Mouse (Mus musculus): ENCODE data around the gene Ppfibp1. TPM values are rescaled to one million over a fixed set of nuclear protein-coding genes. Genes with fewer than 3 reads are reported as not detected.

Ppfibp1 gene
- total RNA-seq, 1 experiment, result 39.9 TPM

DNA sequence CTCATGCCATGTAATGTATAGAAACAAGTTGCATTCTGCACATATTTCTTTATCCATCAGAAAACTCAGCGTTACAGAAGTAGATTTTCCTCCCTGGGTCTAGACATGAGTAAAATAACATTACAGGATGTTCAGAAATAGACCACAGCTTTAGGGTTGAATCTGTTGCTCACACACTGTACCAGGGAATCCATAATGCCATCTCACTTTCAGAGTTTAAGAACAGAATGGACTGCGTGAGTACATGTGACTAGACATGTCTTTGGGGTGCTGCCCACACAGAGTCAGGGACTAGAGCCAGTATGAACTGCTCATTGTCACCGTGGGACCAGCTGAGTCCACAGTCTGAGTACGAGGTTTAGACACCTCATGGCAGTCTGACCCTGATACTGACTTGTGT lies 110.4 kb downstream of the Ppfibp1 start:
- 0 out of 2 replicates have a peak, but pooled peaks cover 3% of the 10 kb centered on the region for H3K36me3 ChIP-seq (ENCODE audit: control insufficient read depth, insufficient read depth, low read length, poor library complexity, severe bottlenecking)

DNA sequence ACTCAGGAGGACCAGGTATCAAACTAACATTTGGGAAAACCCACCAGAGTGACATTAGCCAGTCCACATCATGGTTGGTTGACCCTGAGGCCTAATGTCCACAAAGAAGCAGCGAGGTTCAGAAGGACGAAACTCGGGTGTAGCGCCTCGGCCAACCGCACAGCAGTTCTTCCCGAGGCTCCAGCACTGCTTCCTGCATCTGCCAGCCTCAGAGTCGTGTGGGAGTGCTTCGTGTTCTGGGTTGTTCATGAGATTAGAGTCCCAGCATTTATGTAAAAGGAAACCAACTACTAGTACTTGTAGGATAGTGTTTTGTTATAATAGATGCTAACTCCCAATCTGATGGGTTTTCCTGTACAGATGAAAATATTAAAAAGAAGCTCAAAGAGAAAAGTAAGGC lies 111.0 kb downstream of the Ppfibp1 start:
- in situ Hi-C loops (cut with MboI; ENCODE audit: low sequenced_read_pairs in 2 of 2, unreplicated experiment in 2 of 2), result no loop called here
- H3K9me3 ChIP-seq (ENCODE audit: control insufficient read depth, insufficient read depth, low read depth, low read length), result no peaks in the 10 kb centered on the region
- 0 out of 2 replicates have a peak, but pooled peaks cover 3% of the 10 kb centered on the region for H3K36me3 ChIP-seq (ENCODE audit: control insufficient read depth, insufficient read depth, low read length, poor library complexity, severe bottlenecking)
- no peak overlapping the region for H3K9ac ChIP-seq (ENCODE audit: insufficient read depth, low read depth, low read length, poor library complexity, severe bottlenecking)
- H3K4me3 ChIP-seq (ENCODE audit: insufficient read depth in 1 of 2, low read depth in 1 of 2, low read length in 2 of 2, poor library complexity in 1 of 2, severe bottlenecking in 1 of 2), result no peak overlapping the region
- no peak for TF ChIP-seq CHD2 (IDR thresholded peaks at IDR 0.05; ENCODE audit: low read depth, low read length)
- no peak for TF ChIP-seq HCFC1 (IDR thresholded peaks at IDR 0.05; ENCODE audit: borderline replicate concordance, insufficient read depth, low read length)
- TF ChIP-seq MAFK (IDR thresholded peaks at IDR 0.05; ENCODE audit: insufficient read depth, low read depth, low read length), result no peak
- no peak for TF ChIP-seq ZNF384 (IDR thresholded peaks at IDR 0.05; ENCODE audit: low read depth, low read length)
- TF ChIP-seq ZC3H11A (IDR thresholded peaks at IDR 0.05; ENCODE audit: borderline replicate concordance, low read depth, low read length), result no peak
- H3K4me1 ChIP-seq (ENCODE audit: control insufficient read depth in 2 of 2, insufficient read depth in 2 of 2, low read length in 2 of 2, poor library complexity in 1 of 2), result no peaks in the 10 kb centered on the region
- no peak overlapping the region for H3K27ac ChIP-seq (ENCODE audit: insufficient read depth, low read depth, low read length, poor library complexity, severe bottlenecking)
- no peak for DNase-seq (ENCODE audit: low read depth, low spot score)

More for the DNA sequence above, 110.4 kb downstream of the Ppfibp1 start:
- Histone ChIP-seq H3K9me3 (ENCODE audit: control insufficient read depth, insufficient read depth, low read depth, low read length) (no peaks in the 10 kb centered on the region), H3K9ac (ENCODE audit: insufficient read depth, low read depth, low read length, poor library complexity, severe bottlenecking) (no peak overlapping the region), H3K4me1 (ENCODE audit: control insufficient read depth in 2 of 2, insufficient read depth in 2 of 2, low read length in 2 of 2, poor library complexity in 1 of 2) (no peaks in the 10 kb centered on the region), H3K27ac (ENCODE audit: insufficient read depth, low read depth, low read length, poor library complexity, severe bottlenecking) (no peak overlapping the region), H3K4me3 (ENCODE audit: insufficient read depth in 1 of 2, low read depth in 1 of 2, low read length in 2 of 2, poor library complexity in 1 of 2, severe bottlenecking in 1 of 2) (no peak overlapping the region)
- in situ Hi-C loops (cut with MboI; ENCODE audit: low sequenced_read_pairs in 2 of 2, unreplicated experiment in 2 of 2), result no loop called here
- TF ChIP-seq ZC3H11A (IDR thresholded peaks at IDR 0.05; ENCODE audit: borderline replicate concordance, low read depth, low read length) (no peak), ZNF384 (IDR thresholded peaks at IDR 0.05; ENCODE audit: low read depth, low read length) (no peak), CHD2 (IDR thresholded peaks at IDR 0.05; ENCODE audit: low read depth, low read length) (no peak), MAFK (IDR thresholded peaks at IDR 0.05; ENCODE audit: insufficient read depth, low read depth, low read length) (no peak), HCFC1 (IDR thresholded peaks at IDR 0.05; ENCODE audit: borderline replicate concordance, insufficient read depth, low read length) (no peak)
- no peak for DNase-seq (ENCODE audit: low read depth, low spot score)

DNA sequence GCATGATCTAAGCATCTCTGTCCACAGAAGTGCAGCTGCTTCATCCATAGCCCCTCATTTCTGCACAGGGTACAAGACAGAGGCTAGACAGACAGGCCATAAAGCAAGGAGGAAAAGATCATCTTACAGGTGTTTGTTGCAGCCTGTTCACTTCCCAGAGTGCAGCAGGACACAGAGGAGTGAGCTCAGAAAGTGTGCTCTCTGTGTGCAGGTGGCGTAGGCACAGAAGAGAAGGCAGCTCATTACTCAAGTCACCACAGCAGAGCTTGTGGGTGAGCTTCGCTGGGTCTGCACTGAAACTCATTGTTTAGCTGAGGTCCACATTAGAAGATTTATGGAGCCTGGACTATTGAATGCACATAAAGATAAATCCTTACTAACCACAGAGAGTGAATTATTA lies 111.5 kb downstream of the Ppfibp1 start:
- H3K4me1 ChIP-seq (ENCODE audit: control insufficient read depth in 2 of 2, insufficient read depth in 2 of 2, low read length in 2 of 2, poor library complexity in 1 of 2), result no peaks in the 10 kb centered on the region
- 0 out of 2 replicates have a peak, but pooled peaks cover 3% of the 10 kb centered on the region for H3K36me3 ChIP-seq (ENCODE audit: control insufficient read depth, insufficient read depth, low read length, poor library complexity, severe bottlenecking)
- no peak overlapping the region for H3K27ac ChIP-seq (ENCODE audit: insufficient read depth, low read depth, low read length, poor library complexity, severe bottlenecking)
- H3K4me3 ChIP-seq (ENCODE audit: insufficient read depth in 1 of 2, low read depth in 1 of 2, low read length in 2 of 2, poor library complexity in 1 of 2, severe bottlenecking in 1 of 2), result no peak overlapping the region
- H3K9ac ChIP-seq (ENCODE audit: insufficient read depth, low read depth, low read length, poor library complexity, severe bottlenecking), result no peak overlapping the region
- in situ Hi-C loops (cut with MboI; ENCODE audit: low sequenced_read_pairs in 2 of 2, unreplicated experiment in 2 of 2), result no loop called here
- TF ChIP-seq HCFC1 (IDR thresholded peaks at IDR 0.05; ENCODE audit: borderline replicate concordance, insufficient read depth, low read length) (no peak), MAFK (IDR thresholded peaks at IDR 0.05; ENCODE audit: insufficient read depth, low read depth, low read length) (no peak), ZNF384 (IDR thresholded peaks at IDR 0.05; ENCODE audit: low read depth, low read length) (no peak), ZC3H11A (IDR thresholded peaks at IDR 0.05; ENCODE audit: borderline replicate concordance, low read depth, low read length) (no peak), CHD2 (IDR thresholded peaks at IDR 0.05; ENCODE audit: low read depth, low read length) (no peak)
- no peak for DNase-seq (ENCODE audit: low read depth, low spot score)
- no peaks in the 10 kb centered on the region for H3K9me3 ChIP-seq (ENCODE audit: control insufficient read depth, insufficient read depth, low read depth, low read length)

DNA sequence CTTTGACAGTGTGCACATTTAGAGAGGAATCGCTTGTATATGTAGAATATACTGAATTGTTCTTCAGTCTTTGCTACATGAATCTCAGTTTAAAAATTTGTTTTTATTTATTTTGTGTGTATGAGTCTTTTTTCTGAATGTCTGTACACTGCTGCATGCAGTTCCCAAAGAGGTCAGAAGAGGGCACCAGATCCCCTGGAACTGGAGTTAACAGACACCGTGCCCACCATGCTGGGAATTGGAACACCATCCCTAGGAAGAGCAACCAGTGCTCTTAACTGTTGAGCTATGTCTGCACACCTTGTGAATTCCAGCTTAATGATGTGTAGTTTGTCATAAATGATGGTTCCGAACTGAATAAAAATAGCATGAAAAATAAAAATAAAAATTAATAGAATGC lies 119.9 kb downstream of the Ppfibp1 start:
- TF ChIP-seq ZC3H11A (IDR thresholded peaks at IDR 0.05; ENCODE audit: borderline replicate concordance, low read depth, low read length) (peak; percentile 79), ZNF384 (IDR thresholded peaks at IDR 0.05; ENCODE audit: low read depth, low read length) (0 out of 2 replicates have a peak, but pooled peaks have one; percentile 41), HCFC1 (IDR thresholded peaks at IDR 0.05; ENCODE audit: borderline replicate concordance, insufficient read depth, low read length) (no peak)
- in situ Hi-C loops (cut with MboI; ENCODE audit: low sequenced_read_pairs in 2 of 2, unreplicated experiment in 2 of 2), result no loop called here
- Histone ChIP-seq H3K9ac (ENCODE audit: insufficient read depth, low read depth, low read length, poor library complexity, severe bottlenecking) (no peak overlapping the region), H3K36me3 (ENCODE audit: control insufficient read depth, insufficient read depth, low read length, poor library complexity, severe bottlenecking) (no peaks in the 10 kb centered on the region; the same call in 1 of the 2 replicates), H3K27ac (ENCODE audit: insufficient read depth, low read depth, low read length, poor library complexity, severe bottlenecking) (no peak overlapping the region), H3K9me3 (ENCODE audit: control insufficient read depth, insufficient read depth, low read depth, low read length) (no peaks in the 10 kb centered on the region), H3K4me1 (ENCODE audit: control insufficient read depth in 2 of 2, insufficient read depth in 2 of 2, low read length in 2 of 2, poor library complexity in 1 of 2) (no peaks in the 10 kb centered on the region), H3K4me3 (ENCODE audit: insufficient read depth in 1 of 2, low read depth in 1 of 2, low read length in 2 of 2, poor library complexity in 1 of 2, severe bottlenecking in 1 of 2) (no peak overlapping the region)
- DNase-seq (ENCODE audit: low read depth, low spot score), result peak; percentile 60

DNA sequence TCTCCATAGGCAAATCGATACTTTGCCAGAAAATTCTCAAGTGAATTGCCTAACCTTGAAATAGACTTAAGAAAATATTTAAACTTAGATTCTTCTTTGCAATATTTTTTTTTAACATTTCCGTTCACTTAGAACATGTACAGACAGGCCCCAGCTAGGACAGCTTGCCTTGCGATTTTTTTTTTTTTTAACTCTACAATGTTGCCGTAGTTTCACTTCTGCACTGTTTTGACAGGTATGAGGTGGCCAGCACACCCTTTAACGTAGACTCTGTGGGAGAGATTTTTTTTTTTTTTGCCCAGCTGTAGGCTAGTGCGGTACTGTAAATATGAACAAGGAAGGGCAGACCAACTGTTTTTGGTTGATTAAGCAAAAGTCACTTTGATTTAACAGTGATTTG lies 122.1 kb downstream of the Ppfibp1 start:
- Histone ChIP-seq H3K9me3 (ENCODE audit: control insufficient read depth, insufficient read depth, low read depth, low read length) (no peaks in the 10 kb centered on the region), H3K4me1 (ENCODE audit: control insufficient read depth in 2 of 2, insufficient read depth in 2 of 2, low read length in 2 of 2, poor library complexity in 1 of 2) (no peaks in the 10 kb centered on the region), H3K9ac (ENCODE audit: insufficient read depth, low read depth, low read length, poor library complexity, severe bottlenecking) (no peak overlapping the region), H3K4me3 (ENCODE audit: insufficient read depth in 1 of 2, low read depth in 1 of 2, low read length in 2 of 2, poor library complexity in 1 of 2, severe bottlenecking in 1 of 2) (no peak overlapping the region), H3K27ac (ENCODE audit: insufficient read depth, low read depth, low read length, poor library complexity, severe bottlenecking) (no peak overlapping the region), H3K36me3 (ENCODE audit: control insufficient read depth, insufficient read depth, low read length, poor library complexity, severe bottlenecking) (no peaks in the 10 kb centered on the region; the same call in 1 of the 2 replicates)
- in situ Hi-C loops (cut with MboI; ENCODE audit: low sequenced_read_pairs in 2 of 2, unreplicated experiment in 2 of 2), result no loop called here
- no peak for DNase-seq (ENCODE audit: low read depth, low spot score)
- no peak for TF ChIP-seq ZNF384 (IDR thresholded peaks at IDR 0.05; ENCODE audit: low read depth, low read length)
- TF ChIP-seq ZC3H11A (IDR thresholded peaks at IDR 0.05; ENCODE audit: borderline replicate concordance, low read depth, low read length), result no peak
- TF ChIP-seq HCFC1 (IDR thresholded peaks at IDR 0.05; ENCODE audit: borderline replicate concordance, insufficient read depth, low read length), result no peak
- no peak for TF ChIP-seq CHD2 (IDR thresholded peaks at IDR 0.05; ENCODE audit: low read depth, low read length)
- TF ChIP-seq MAFK (IDR thresholded peaks at IDR 0.05; ENCODE audit: insufficient read depth, low read depth, low read length), result no peak

All from ES-E14 (cell line).